Mouse (Mus musculus): Measurements from ENCODE around the gene Aqp7. TPM values are rescaled to one million over a fixed set of nuclear protein-coding genes. Genes with fewer than 3 reads are reported as not detected.

Aqp7 gene
- total and polyA plus RNA-seq, 3 experiments, result 21.6 to 33.0 (median 32.7) TPM

DNA sequence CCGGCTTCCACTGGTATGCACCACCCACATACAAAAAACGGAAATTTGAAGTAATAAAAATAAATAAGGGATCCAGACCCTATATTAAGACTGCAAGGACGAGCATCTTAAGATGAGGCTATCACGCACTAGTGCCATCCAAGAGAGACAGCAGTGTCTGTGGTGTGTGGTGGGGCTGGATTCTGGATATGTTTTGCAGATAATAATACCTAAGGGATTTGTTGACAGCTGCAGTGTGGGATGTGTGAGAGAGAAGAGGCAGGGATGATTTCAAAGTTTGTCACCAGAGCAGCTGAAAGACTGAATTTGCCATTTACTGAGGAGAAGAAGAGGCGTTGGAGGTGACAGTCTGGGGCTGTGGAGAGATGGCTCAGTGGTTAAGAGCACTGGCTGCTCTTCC, 18.6 kb downstream of the Aqp7 start:
- Histone ChIP-seq H3K79me2 (replicated peaks; ENCODE audit: control insufficient read depth, insufficient read depth, low read length) (no peaks in the 10 kb centered on the region), H3K27ac (no peak overlapping the region; the same call in 1 of the 2 replicates), H3K4me3 (no peak overlapping the region), H3K27me3 (ENCODE audit: control insufficient read depth, insufficient read depth, low read length) (no peaks in the 10 kb centered on the region), H3K9ac (ENCODE audit: low read depth, low read length) (no peak overlapping the region), H3K36me3 (ENCODE audit: control insufficient read depth, insufficient read depth, low read length) (peaks cover 2% of the 10 kb centered on the region; the same call in 1 of the 2 replicates), H3K4me1 (ENCODE audit: control insufficient read depth, insufficient read depth, low read length) (peaks cover 12% of the 10 kb centered on the region)
- WGBS, result 81% methylated on average over 5 of the region's 5 CpGs
- no peak for DNase-seq
- TF ChIP-seq EP300 (IDR thresholded peaks at IDR 0.05; ENCODE audit: insufficient read depth, low read depth, low read length) (no peak), POLR2A (IDR thresholded peaks at IDR 0.05; ENCODE audit: insufficient read depth, low read depth, low read length) (no peak), CTCF (IDR thresholded peaks at IDR 0.05) (no peak)
- intact Hi-C loops (cut with DNase I), result no loop called here

DNA sequence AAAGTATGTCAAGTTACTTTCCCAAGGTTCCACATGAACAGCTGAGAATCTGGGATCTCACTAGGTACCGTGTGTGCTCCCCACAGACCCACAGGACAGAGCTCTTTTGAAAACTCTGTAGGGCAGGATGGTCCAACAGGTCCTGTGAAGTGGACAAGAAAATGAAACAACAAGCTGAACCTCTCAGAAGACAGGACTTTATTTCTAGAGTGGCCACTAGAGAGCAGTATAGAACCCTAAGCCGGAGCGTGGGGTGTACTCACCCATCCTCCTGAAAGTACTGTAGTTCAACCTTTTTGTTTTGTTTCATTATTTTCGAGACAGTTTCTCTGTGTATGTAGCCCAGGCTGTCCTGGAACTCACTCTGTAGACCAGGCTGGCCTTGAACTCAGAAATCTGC, 19.7 kb downstream of the Aqp7 start:
- DNase-seq, result peak in 1 of 2 experiments; percentile 11
- Histone ChIP-seq H3K27me3 (ENCODE audit: control insufficient read depth, insufficient read depth, low read length) (no peaks in the 10 kb centered on the region), H3K36me3 (ENCODE audit: control insufficient read depth, insufficient read depth, low read length) (peaks cover 2% of the 10 kb centered on the region; the same call in 1 of the 2 replicates), H3K9ac (ENCODE audit: low read depth, low read length) (no peak overlapping the region), H3K27ac (no peak overlapping the region), H3K79me2 (replicated peaks; ENCODE audit: control insufficient read depth, insufficient read depth, low read length) (no peaks in the 10 kb centered on the region), H3K4me3 (no peak overlapping the region), H3K4me1 (ENCODE audit: control insufficient read depth, insufficient read depth, low read length) (peaks cover 12% of the 10 kb centered on the region)
- WGBS, result 65% methylated on average over 4 of the region's 4 CpGs
- no peak for TF ChIP-seq EP300 (IDR thresholded peaks at IDR 0.05; ENCODE audit: insufficient read depth, low read depth, low read length)
- peak; percentile 76 for TF ChIP-seq CTCF (IDR thresholded peaks at IDR 0.05)
- intact Hi-C loops (cut with DNase I), result no loop called here

DNA sequence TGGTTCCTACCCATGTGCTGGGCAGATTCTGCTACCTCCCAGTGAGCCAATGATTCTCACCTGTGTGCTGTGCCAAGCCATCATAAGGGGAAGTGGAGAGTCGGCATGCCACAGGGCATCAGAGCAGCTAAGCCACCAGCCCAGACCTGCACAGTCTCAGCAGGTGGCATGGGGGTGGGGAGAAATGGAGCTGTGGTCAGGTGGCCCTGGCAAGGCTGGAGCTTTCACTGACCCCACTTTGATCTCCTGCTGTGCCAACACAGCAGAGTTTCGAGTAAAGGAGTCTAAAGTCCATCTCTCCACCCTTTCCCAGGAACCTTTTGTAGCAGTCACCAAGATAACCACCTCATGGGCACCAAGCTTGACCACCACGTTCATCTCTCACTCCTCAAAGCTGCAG, 20.1 kb downstream of the Aqp7 start:
- intact Hi-C loops (cut with DNase I), result no loop called here
- Histone ChIP-seq H3K27ac (no peak overlapping the region), H3K4me1 (ENCODE audit: control insufficient read depth, insufficient read depth, low read length) (peaks cover 12% of the 10 kb centered on the region), H3K9ac (ENCODE audit: low read depth, low read length) (no peak overlapping the region), H3K27me3 (ENCODE audit: control insufficient read depth, insufficient read depth, low read length) (no peaks in the 10 kb centered on the region), H3K79me2 (replicated peaks; ENCODE audit: control insufficient read depth, insufficient read depth, low read length) (no peaks in the 10 kb centered on the region), H3K36me3 (ENCODE audit: control insufficient read depth, insufficient read depth, low read length) (peaks cover 2% of the 10 kb centered on the region; the same call in 1 of the 2 replicates), H3K4me3 (no peak overlapping the region)
- TF ChIP-seq EP300 (IDR thresholded peaks at IDR 0.05; ENCODE audit: insufficient read depth, low read depth, low read length) (no peak), POLR2A (IDR thresholded peaks at IDR 0.05; ENCODE audit: insufficient read depth, low read depth, low read length) (no peak), CTCF (IDR thresholded peaks at IDR 0.05) (no peak)
- no peak for DNase-seq
- WGBS, result 90% methylated on average over 3 of the region's 3 CpGs

DNA sequence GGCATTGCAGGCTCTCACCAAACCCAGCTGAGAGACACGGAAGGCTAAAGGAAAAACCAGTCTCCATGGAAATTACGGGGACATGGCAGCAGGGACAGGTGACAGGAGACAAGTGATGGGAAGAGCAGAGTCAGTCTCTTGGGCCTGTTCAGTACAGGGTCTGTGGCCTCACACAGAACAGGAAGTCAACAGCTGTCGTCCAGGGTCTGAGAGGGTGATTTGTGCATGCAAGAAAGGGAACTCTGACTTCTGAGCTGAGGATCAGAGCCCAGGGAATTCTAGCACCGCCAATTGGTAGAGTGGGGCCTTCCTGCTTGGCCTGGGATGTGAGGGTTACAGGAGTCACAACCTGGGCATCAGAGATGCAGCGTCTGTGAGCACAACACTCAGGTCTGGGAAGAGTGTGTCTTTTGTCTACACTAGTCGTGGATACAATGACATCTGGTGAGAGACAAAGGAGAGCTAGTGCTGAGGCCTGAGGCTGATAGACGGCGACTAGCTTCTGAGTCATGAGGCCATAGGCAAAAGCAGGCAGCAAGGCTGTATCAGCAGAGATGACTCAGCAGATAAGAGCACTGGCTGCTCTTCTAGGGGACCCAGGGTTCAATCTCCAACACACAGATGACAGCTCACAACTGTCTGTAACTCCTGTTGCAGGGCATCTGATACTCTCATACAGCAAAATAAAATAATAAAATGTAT, 21.7 kb downstream of the Aqp7 start:
- Histone ChIP-seq H3K79me2 (replicated peaks; ENCODE audit: control insufficient read depth, insufficient read depth, low read length) (no peaks in the 10 kb centered on the region), H3K9ac (ENCODE audit: low read depth, low read length) (no peak overlapping the region), H3K4me3 (no peak overlapping the region), H3K36me3 (ENCODE audit: control insufficient read depth, insufficient read depth, low read length) (no peaks in the 10 kb centered on the region), H3K27me3 (ENCODE audit: control insufficient read depth, insufficient read depth, low read length) (no peaks in the 10 kb centered on the region), H3K4me1 (ENCODE audit: control insufficient read depth, insufficient read depth, low read length) (peaks cover 5% of the 10 kb centered on the region), H3K27ac (no peak overlapping the region)
- WGBS, result 56% methylated on average over 8 of the region's 8 CpGs
- intact Hi-C loops (cut with DNase I), result no loop called here
- DNase-seq, result no peak
- no peak for TF ChIP-seq CTCF (IDR thresholded peaks at IDR 0.05)
- no peak for TF ChIP-seq EP300 (IDR thresholded peaks at IDR 0.05; ENCODE audit: insufficient read depth, low read depth, low read length)
- TF ChIP-seq POLR2A (IDR thresholded peaks at IDR 0.05; ENCODE audit: insufficient read depth, low read depth, low read length), result no peak

DNA sequence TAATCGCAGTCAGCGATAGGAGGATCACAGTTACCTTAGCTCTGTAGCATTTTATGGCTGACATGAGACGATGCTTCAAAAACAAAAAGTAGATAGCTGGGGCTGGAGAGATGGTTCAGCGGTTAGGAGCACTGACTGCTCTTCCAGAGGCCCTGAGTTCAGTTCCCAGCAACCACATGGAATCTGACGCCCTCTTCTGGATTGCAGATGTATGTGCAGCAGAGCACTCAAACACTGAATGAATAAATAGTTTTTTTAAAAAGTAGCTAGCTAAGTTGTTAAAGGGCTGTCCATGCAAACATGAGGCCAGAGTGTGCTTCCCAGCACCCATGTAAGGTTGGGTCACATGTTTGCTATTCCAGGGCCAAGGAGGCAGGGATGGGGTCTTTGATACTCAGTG, 26.8 kb downstream of the Aqp7 start:
- no peak overlapping the region for H3K4me3 ChIP-seq
- no peaks in the 10 kb centered on the region for H3K36me3 ChIP-seq (ENCODE audit: control insufficient read depth, insufficient read depth, low read length)
- no peak for DNase-seq
- H3K79me2 ChIP-seq (replicated peaks; ENCODE audit: control insufficient read depth, insufficient read depth, low read length), result no peaks in the 10 kb centered on the region
- TF ChIP-seq EP300 (IDR thresholded peaks at IDR 0.05; ENCODE audit: insufficient read depth, low read depth, low read length) (no peak), CTCF (IDR thresholded peaks at IDR 0.05) (peak; percentile 50), POLR2A (IDR thresholded peaks at IDR 0.05; ENCODE audit: insufficient read depth, low read depth, low read length) (no peak)
- H3K27me3 ChIP-seq (ENCODE audit: control insufficient read depth, insufficient read depth, low read length), result no peaks in the 10 kb centered on the region
- H3K27ac ChIP-seq, result no peak overlapping the region
- intact Hi-C loops (cut with DNase I), result loop anchor here (5.0 kb wide), 1 partner anchor 36 kb away; no protein-coding TSS in a partner anchor
- WGBS, result 90% methylated on average over 5 of the region's 5 CpGs
- H3K9ac ChIP-seq (ENCODE audit: low read depth, low read length), result no peak overlapping the region
- H3K4me1 ChIP-seq (ENCODE audit: control insufficient read depth, insufficient read depth, low read length), result no peaks in the 10 kb centered on the region

DNA sequence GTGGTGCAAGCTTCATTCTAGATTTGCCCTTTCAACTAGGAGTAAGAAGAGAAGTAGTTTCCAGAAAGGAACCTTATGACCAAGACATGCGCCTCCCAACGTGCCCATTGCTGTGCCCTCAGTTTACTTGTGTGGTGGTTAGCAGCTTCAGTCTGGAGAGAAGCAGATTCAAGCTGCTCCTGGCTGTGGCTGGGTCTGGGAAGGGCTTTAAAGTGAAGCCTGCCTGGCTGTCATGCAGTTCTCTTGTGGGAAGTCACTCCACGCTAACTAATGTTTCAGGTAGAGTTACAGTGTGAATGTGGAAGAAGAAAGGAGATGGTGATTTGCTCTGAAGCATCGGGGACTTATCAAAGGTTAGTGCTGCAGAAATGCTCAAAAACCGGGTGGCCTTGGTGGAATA, 32.1 kb downstream of the Aqp7 start:
- intact Hi-C loops (cut with DNase I), result no loop called here

More for the DNA sequence above, 32.1 kb downstream of the Aqp7 start:
- WGBS, result 95% methylated on average over 5 of the region's 5 CpGs
- H3K36me3 ChIP-seq (ENCODE audit: control insufficient read depth, insufficient read depth, low read length), result peaks cover 7% of the 10 kb centered on the region
- H3K27me3 ChIP-seq (ENCODE audit: control insufficient read depth, insufficient read depth, low read length), result no peaks in the 10 kb centered on the region
- H3K9ac ChIP-seq (ENCODE audit: low read depth, low read length), result no peak overlapping the region
- H3K79me2 ChIP-seq (replicated peaks; ENCODE audit: control insufficient read depth, insufficient read depth, low read length), result no peaks in the 10 kb centered on the region
- H3K4me3 ChIP-seq, result no peak overlapping the region
- H3K4me1 ChIP-seq (ENCODE audit: control insufficient read depth, insufficient read depth, low read length), result no peaks in the 10 kb centered on the region
- DNase-seq, result no peak
- TF ChIP-seq EP300 (IDR thresholded peaks at IDR 0.05; ENCODE audit: insufficient read depth, low read depth, low read length) (no peak), POLR2A (IDR thresholded peaks at IDR 0.05; ENCODE audit: insufficient read depth, low read depth, low read length) (no peak), CTCF (IDR thresholded peaks at IDR 0.05) (no peak)
- no peak overlapping the region for H3K27ac ChIP-seq
